Mouse (Mus musculus) ES-Bruce4 (cell line): ENCODE measurements around the gene Tmigd1.

Experiments used
- CTCF ChIP-seq: IDR thresholded peaks from one replicate; pipeline ENCODE4 v1.8.1; 2011; ENCODE audit warnings: low read depth, low read length
- EP300 ChIP-seq: IDR thresholded peaks from 2 replicates; pipeline ENCODE4 v1.6.1; 2011; ENCODE audit warnings: low read depth, low read length; ENCODE audit not compliant: insufficient read depth
- POLR2A ChIP-seq: IDR thresholded peaks from one replicate; pipeline ENCODE4 v1.8.1; 2011; ENCODE audit warnings: low read length; ENCODE audit not compliant: insufficient read depth

GRCm38 (mm10) chr11:76908651-76909050 is 6.7 kb downstream of the Tmigd1 start:
- TF ChIP-seq CTCF (no peak), EP300 (no peak), POLR2A (no peak)
